Mouse (Mus musculus) ES-E14 (cell line): Measurements from ENCODE around the gene Hivep3. TPM values are rescaled to one million over a fixed set of nuclear protein-coding genes. Genes with fewer than 3 reads are reported as not detected.

Experiments used
- DNase-seq: peaks from one replicate; pipeline ENCODE4 v3.0.0-alpha.2; 2013; ENCODE audit warnings: low read depth, low spot score
- H3K27ac ChIP-seq: 2 replicates; pipeline ENCODE4 v1.5.1; 2012; ENCODE audit warnings: low read depth, mild to moderate bottlenecking, low read length, moderate library complexity, mixed read lengths; ENCODE audit not compliant: poor library complexity, insufficient read depth, severe bottlenecking
- H3K36me3 ChIP-seq: 2 replicates; pipeline ENCODE4 v1.6.1; 2012; ENCODE audit warnings: mild to moderate bottlenecking, low read length, moderate library complexity, mixed read lengths; ENCODE audit not compliant: control insufficient read depth, poor library complexity, insufficient read depth, severe bottlenecking
- H3K4me1 ChIP-seq, 2 experiments: fragments of 150-350 bp in 1 of 2; sonication (generic) in 1 of 2; 2 replicates each; pipeline ENCODE4 v1.6.1; 2012; ENCODE audit warnings: low read length in 2 of 2, mild to moderate bottlenecking in 1 of 2, mixed read lengths in 1 of 2; ENCODE audit not compliant: control insufficient read depth in 2 of 2, insufficient read depth in 2 of 2, poor library complexity in 1 of 2
- H3K4me3 ChIP-seq, 2 experiments: fragments of 150-350 bp in 1 of 2; sonication (generic) in 1 of 2; 2 replicates each; pipeline ENCODE4 v1.5.1; 2012; ENCODE audit warnings: low read length in 2 of 2, low read depth in 1 of 2, mild to moderate bottlenecking in 1 of 2, mixed read lengths in 1 of 2; ENCODE audit not compliant: insufficient read depth in 1 of 2, poor library complexity in 1 of 2, severe bottlenecking in 1 of 2
- H3K9ac ChIP-seq: 2 replicates; pipeline ENCODE4 v1.6.1; 2012; ENCODE audit warnings: low read depth, mild to moderate bottlenecking, low read length, mixed read lengths; ENCODE audit not compliant: poor library complexity, insufficient read depth, severe bottlenecking
- H3K9me3 ChIP-seq: fragments of 150-350 bp; sonication (generic); 2 replicates; pipeline ENCODE4 v1.6.1; 2012; ENCODE audit warnings: low read depth, mild to moderate bottlenecking, low read length; ENCODE audit not compliant: control insufficient read depth, insufficient read depth
- CHD2 ChIP-seq: IDR thresholded peaks from 2 replicates; pipeline ENCODE4 v1.6.1; 2014; ENCODE audit warnings: mild to moderate bottlenecking, low read depth, low read length, inconsistent platforms
- HCFC1 ChIP-seq: IDR thresholded peaks from 2 replicates; pipeline ENCODE4 v1.6.1; 2012; ENCODE audit warnings: low read length, inconsistent platforms, borderline replicate concordance; ENCODE audit not compliant: insufficient read depth
- MAFK ChIP-seq: IDR thresholded peaks from 2 replicates; pipeline ENCODE4 v1.6.1; 2014; ENCODE audit warnings: mild to moderate bottlenecking, low read depth, low read length, inconsistent platforms; ENCODE audit not compliant: insufficient read depth
- ZC3H11A ChIP-seq: IDR thresholded peaks from 2 replicates; pipeline ENCODE4 v1.6.1; 2012; ENCODE audit warnings: low read depth, mild to moderate bottlenecking, inconsistent platforms, low read length, borderline replicate concordance
- ZNF384 ChIP-seq: IDR thresholded peaks from 2 replicates; pipeline ENCODE4 v1.6.1; 2012; ENCODE audit warnings: low read depth, low read length, inconsistent platforms
- in situ Hi-C, 2 experiments: fragments of 600-800 bp; cut with MboI; formaldehyde crosslinking; loops; one replicate each; pipeline ENCODE4 v1.15.1; 2025; ENCODE audit warnings: low sequenced_read_pairs in 2 of 2, inconsistent platforms in 1 of 2; ENCODE audit not compliant: unreplicated experiment in 2 of 2
- total RNA-seq: library from RNA; depleted of rRNA; stranded (reverse); fragments of 300-350 nt; gene quantifications from 2 replicates; pipeline ENCODE4 v1.2.3, GENCODE M21; 2012

The Hivep3 gene
- total RNA-seq, 1 experiment = 1.4 TPM

DNA sequence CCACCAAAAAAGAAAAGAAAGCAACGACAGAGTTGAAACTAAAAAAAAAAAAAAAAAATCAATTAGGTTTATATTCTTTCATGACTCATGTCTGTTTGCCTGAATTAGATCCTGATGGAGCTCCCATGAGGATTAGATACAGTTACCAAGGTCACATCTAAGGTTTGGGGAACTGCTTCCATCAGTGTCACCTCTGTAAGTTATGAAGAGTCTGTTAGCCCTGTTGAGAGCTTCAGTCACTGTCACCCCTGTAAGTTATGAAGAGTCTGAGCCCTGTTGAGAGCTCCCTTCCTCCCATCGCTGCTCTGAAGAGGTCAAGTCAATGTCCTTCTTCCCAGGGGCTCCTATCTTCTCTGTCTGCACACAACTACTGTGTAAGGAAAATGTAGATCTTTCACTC lies 104.7 kb downstream of the Hivep3 start:
- no peak for TF ChIP-seq HCFC1
- Histone ChIP-seq H3K36me3 (no peaks in the 10 kb centered on the region), H3K4me3 (no peak overlapping the region), H3K9me3 (no peaks in the 10 kb centered on the region), H3K9ac (no peak overlapping the region), H3K4me1 (0 out of 4 replicates have a peak, but pooled peaks cover 0 to 4% of the 10 kb centered on the region in 2 experiments), H3K27ac (no peak overlapping the region)
- DNase-seq = no peak
- in situ Hi-C loops = no loop called here

DNA sequence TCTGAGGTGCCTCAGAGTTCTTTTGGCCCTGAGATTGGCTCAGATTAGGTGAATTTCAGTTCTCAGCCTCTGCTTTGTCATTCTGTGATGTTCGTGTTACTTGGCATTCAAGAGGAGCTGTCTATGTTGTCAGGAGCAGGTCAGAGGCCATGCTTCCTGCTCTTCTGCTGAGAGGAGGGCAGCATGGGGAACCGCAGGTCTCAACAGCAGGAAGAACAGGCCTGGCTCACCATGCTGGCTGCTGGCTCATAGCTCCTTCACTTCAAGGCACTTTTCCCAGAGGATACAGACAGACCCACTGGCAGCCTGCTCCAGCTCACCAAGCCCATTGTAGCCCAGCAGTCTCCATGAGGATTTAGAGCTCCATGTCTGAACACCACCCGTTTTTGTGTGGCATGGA lies 109.7 kb downstream of the Hivep3 start:
- no peak overlapping the region for H3K9ac ChIP-seq
- in situ Hi-C loops = no loop called here
- TF ChIP-seq HCFC1 = no peak
- TF ChIP-seq CHD2 = no peak
- TF ChIP-seq MAFK = no peak
- TF ChIP-seq ZC3H11A = no peak
- TF ChIP-seq ZNF384 = no peak
- H3K4me3 ChIP-seq = no peak overlapping the region
- no peak overlapping the region for H3K27ac ChIP-seq
- H3K4me1 ChIP-seq = 0 out of 4 replicates have a peak, but pooled peaks cover 0 to 2% of the 10 kb centered on the region in 2 experiments
- H3K36me3 ChIP-seq = no peaks in the 10 kb centered on the region
- DNase-seq = no peak
- H3K9me3 ChIP-seq = no peaks in the 10 kb centered on the region

DNA sequence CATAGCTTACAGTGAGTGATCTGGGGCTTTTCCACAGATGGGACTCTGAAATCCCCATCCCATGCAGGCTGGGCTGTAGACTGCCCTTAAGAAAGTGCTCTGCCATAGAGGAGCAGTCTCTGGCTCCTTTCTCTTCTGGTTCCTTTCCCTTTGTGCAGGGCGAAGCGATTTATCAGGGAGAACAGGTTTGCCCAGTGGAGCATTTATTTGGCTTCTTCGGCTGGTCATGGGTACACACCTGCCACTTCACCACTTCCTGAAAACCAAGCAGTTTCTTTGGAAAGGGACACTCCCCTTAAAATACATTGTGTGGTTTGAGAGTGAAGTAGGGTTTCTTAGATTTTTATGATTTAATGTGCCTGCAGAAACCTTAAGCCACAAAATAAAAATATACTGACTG lies 110.7 kb downstream of the Hivep3 start:
- in situ Hi-C loops = no loop called here
- TF ChIP-seq CHD2 (no peak), MAFK (no peak), HCFC1 (no peak), ZNF384 (no peak), ZC3H11A (no peak)
- Histone ChIP-seq H3K9ac (no peak overlapping the region), H3K4me1 (0 out of 4 replicates have a peak, but pooled peaks cover 0 to 2% of the 10 kb centered on the region in 2 experiments), H3K4me3 (no peak overlapping the region), H3K36me3 (no peaks in the 10 kb centered on the region), H3K27ac (no peak overlapping the region), H3K9me3 (no peaks in the 10 kb centered on the region)
- no peak for DNase-seq

DNA sequence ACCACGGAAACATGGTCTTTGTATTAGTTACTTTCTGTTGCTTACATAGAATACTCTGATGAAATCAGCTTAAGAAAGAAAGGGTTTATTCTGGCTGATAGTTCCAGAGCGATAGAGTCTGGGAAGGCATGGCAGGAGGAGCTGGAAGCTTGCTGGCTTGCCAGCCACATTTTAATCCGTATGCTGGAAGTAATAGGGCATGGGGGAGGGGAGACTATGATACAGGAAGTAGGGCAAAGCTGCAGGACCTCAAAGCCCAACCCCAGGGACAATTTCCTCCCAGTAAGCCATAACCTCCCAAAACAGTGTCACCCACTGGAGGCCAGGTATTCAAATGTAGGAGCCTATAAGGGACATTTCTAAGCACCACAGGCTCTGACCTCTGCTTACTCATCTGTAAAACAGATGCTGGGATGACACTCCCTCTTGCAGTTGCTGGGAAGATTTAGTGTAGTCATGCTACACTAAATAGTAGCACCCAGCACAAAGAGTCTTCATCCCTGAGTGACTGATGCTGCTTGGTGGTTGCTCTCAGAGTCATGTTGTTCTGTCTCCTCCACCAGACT lies 112.1 kb downstream of the Hivep3 start:
- no peaks in the 10 kb centered on the region for H3K9me3 ChIP-seq
- in situ Hi-C loops = no loop called here
- H3K4me1 ChIP-seq = 0 out of 4 replicates have a peak, but pooled peaks cover 0 to 2% of the 10 kb centered on the region in 2 experiments
- H3K4me3 ChIP-seq = no peak overlapping the region
- TF ChIP-seq CHD2 = no peak
- no peak for TF ChIP-seq ZC3H11A
- no peak for TF ChIP-seq HCFC1
- TF ChIP-seq MAFK = no peak
- no peak for TF ChIP-seq ZNF384
- no peak for DNase-seq
- H3K9ac ChIP-seq = no peak overlapping the region
- no peak overlapping the region for H3K27ac ChIP-seq
- H3K36me3 ChIP-seq = no peaks in the 10 kb centered on the region

DNA sequence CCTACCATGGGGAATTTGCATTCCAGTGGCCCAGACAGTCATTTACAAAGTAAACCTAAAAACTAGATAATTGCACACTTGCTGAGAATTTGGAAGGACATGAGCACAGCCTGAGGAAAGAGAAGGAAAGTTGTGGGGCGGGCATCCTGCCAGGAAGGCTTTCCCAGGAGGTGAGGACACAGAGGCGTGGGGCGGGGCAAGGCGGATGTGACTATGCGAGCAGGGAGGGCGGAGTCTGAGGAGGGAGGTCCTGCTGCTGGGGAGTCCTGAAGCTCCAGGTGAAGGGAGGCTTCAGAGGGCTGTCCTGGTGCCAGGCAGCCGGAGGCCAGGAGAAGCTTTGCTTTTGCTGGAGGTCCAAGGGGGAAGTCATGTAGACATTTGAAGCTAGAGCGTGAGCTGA lies 118.9 kb downstream of the Hivep3 start:
- Histone ChIP-seq H3K9me3 (no peaks in the 10 kb centered on the region), H3K4me3 (no peak overlapping the region), H3K9ac (no peak overlapping the region), H3K4me1 (no peaks in the 10 kb centered on the region; a peak in 1 of 4 replicates), H3K27ac (no peak overlapping the region), H3K36me3 (no peaks in the 10 kb centered on the region)
- TF ChIP-seq ZNF384 = no peak
- no peak for TF ChIP-seq HCFC1
- no peak for TF ChIP-seq MAFK
- TF ChIP-seq CHD2 = no peak
- TF ChIP-seq ZC3H11A = no peak
- in situ Hi-C loops = no loop called here
- peak; percentile 9 for DNase-seq
